Mouse (Mus musculus) bone marrow, adult 2 months (tissue): ENCODE data around the gene Otub1.

Source experiments
- CTCF ChIP-seq: fragments of 200-500 bp; IDR thresholded peaks from 2 replicates; pipeline ENCODE4 v1.5.1; 2011; ENCODE audit warnings: low read length, control low read depth; ENCODE audit not compliant: control insufficient read depth, insufficient read depth
- POLR2A ChIP-seq: fragments of 200-500 bp; IDR thresholded peaks from 2 replicates; pipeline ENCODE4 v1.6.1; 2011; ENCODE audit warnings: low read depth, mild to moderate bottlenecking, control low read depth, low read length, borderline replicate concordance; ENCODE audit not compliant: control insufficient read depth

DNA sequence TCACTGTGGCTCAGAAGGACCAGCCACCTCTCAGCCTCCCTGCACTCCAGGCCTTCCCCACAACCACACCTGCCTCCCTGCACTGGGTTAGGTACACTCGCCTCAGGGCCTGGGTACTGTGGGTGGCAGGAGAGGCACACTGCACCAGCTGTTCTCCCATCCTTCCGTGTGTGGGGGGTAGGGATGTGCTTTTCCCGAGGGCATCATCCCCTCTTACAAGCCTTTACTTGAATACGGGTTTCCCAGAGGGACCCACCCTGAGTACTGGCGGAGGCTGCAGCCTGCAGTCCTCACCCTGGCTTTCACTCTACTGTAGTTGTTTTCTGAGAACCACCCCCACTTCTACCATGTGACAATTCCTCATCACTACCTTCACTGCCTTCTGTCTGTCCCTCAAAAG is 19.0 kb downstream of the Otub1 start:
- TF ChIP-seq CTCF (no peak), POLR2A (no peak)
